Mouse (Mus musculus) liver, embryonic 16.5 days (tissue): ENCODE measurements around the gene Cym. TPM values are rescaled to one million over a fixed set of nuclear protein-coding genes. Genes with fewer than 3 reads are reported as not detected.
A peak's percentile ranks its signal among the peaks of the same experiment; 100 is the strongest.

Experiments
- ATAC-seq: fragments of 200-750 bp; cut with Nextera tagmentation; 2 replicates; pipeline ENCODE4 v1.8.0; 2017; ENCODE audit warnings: low read depth, mild to moderate bottlenecking, moderate number of reproducible peaks, moderate library complexity
- H3K27ac ChIP-seq: fragments of 300-500 bp; sonication (generic); 2 replicates; pipeline ENCODE4 v1.5.1; 2014; ENCODE audit warnings: mild to moderate bottlenecking, low read length
- H3K27me3 ChIP-seq: fragments of 300-500 bp; sonication (generic); 2 replicates; pipeline ENCODE4 v1.6.1; 2014; ENCODE audit warnings: low read depth, low read length, mixed read lengths; ENCODE audit not compliant: control insufficient read depth, insufficient read depth
- H3K36me3 ChIP-seq: fragments of 300-500 bp; sonication (generic); 2 replicates; pipeline ENCODE4 v1.6.1; 2014; ENCODE audit warnings: mild to moderate bottlenecking; ENCODE audit not compliant: control insufficient read depth, insufficient read depth
- H3K4me1 ChIP-seq: fragments of 300-500 bp; sonication (generic); 2 replicates; pipeline ENCODE4 v1.6.1; 2014; ENCODE audit warnings: low read depth, low read length, mixed read lengths; ENCODE audit not compliant: control insufficient read depth
- H3K4me2 ChIP-seq: fragments of 300-500 bp; sonication (generic); 2 replicates; pipeline ENCODE4 v1.6.1; 2014; ENCODE audit warnings: low read depth, low read length, mixed read lengths
- H3K4me3 ChIP-seq: fragments of 300-500 bp; sonication (generic); 2 replicates; pipeline ENCODE4 v1.5.1; 2014; ENCODE audit warnings: low read depth, mild to moderate bottlenecking, low read length
- H3K9ac ChIP-seq: fragments of 300-500 bp; sonication (generic); 2 replicates; pipeline ENCODE4 v1.6.1; 2014; ENCODE audit warnings: low read depth, low read length
- H3K9me3 ChIP-seq: fragments of 300-500 bp; sonication (generic); replicated peaks from 2 replicates; pipeline ENCODE4 v1.6.1; 2016; ENCODE audit warnings: low read length; ENCODE audit not compliant: control insufficient read depth
- WGBS: fragments of 180-500 bp; shearing (Covaris S2); extraction: QIAGEN DNeasy Blood & Tissue Kit; methylation state at CpG from one replicate; pipeline ENCODE4 v1.1.7; 2014; ENCODE audit not compliant: insufficient replicate concordance; 5-methylcytosine and 5-hydroxymethylcytosine counted together
- polyA plus RNA-seq: library from polyadenylated mRNA; unstranded; fragments of >200 nt; fragmentation: Nextera tagmentation; extraction: Ambion mirVana; gene quantifications from 2 replicates; pipeline ENCODE4 v1.2.1, GENCODE M21; 2015

The Cym gene
- polyA plus RNA-seq = 0.07 and 7.3 TPM in 2 replicates

DNA sequence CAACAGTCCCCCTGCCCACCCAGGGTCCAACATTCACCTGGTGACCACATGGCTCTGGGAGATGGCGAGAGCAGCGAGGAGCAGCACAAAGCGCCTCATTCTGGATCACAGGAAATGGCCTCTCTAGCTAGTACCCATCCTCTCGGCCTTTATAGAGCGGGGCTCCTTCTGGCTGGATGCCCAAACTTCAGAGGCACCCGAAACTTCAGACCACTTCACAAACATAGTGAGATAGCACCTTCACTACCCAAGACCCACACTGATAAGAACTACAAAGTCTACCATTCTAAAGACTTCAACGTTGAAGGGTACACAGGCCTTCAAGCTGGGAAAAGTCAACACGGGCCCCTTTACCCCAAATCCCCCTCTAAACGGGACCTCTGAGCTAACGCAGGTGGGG, at the start of gene Cym:
Gene Cym, minus strand, starts transcription at position 125 of the 400 bp plus-strand sequence.
- WGBS = 59% methylated on average over 10 of the region's 10 CpGs
- H3K27me3 ChIP-seq = no peaks in the 10 kb centered on the region
- no peaks in the 10 kb centered on the region for H3K36me3 ChIP-seq
- no peaks in the 10 kb centered on the region for H3K4me1 ChIP-seq
- H3K4me3 ChIP-seq = no peak within 1 kb of the TSS
- H3K9ac ChIP-seq = no peak within 1 kb of the TSS
- no peak within 1 kb of the TSS for H3K27ac ChIP-seq
- no peak for ATAC-seq
- H3K4me2 ChIP-seq = no peak within 1 kb of the TSS
- H3K9me3 ChIP-seq = 0 out of 2 replicates have a peak, but pooled peaks cover 2% of the 10 kb centered on the region

DNA sequence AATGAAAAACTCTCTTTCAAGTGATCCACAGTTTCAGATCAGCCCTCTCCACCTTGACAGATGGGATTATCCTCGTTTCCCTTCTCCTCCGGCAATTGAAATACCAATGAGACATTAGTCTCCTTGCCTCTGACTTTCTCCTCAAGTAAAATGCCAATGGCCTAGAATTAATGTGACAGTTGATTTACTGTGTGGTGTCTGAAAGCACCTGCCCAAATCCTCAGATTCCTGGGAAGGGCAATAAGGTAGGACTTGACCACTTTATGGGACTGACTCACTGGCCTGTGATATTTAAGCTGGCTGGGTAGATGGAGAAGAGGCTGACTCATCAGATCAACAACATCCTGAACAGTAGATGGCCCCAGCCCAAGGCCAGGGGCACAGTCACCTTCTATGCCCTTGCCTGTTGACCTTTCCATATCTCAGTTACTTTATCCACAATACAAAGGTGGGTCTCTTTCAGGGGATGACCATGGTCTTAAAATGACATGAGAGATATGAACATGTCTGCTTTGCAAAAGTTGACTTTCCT, 45.3 kb upstream of the Cym start:
- Histone ChIP-seq H3K4me2 (no peak overlapping the region), H3K9ac (no peak overlapping the region), H3K27me3 (no peaks in the 10 kb centered on the region), H3K4me3 (no peak overlapping the region), H3K27ac (no peak overlapping the region), H3K4me1 (no peaks in the 10 kb centered on the region), H3K9me3 (no peaks in the 10 kb centered on the region), H3K36me3 (no peaks in the 10 kb centered on the region)
- no peak for ATAC-seq
- whole genome bisulfite sequencing = 62% methylated on average over 2 of the region's 2 CpGs

DNA sequence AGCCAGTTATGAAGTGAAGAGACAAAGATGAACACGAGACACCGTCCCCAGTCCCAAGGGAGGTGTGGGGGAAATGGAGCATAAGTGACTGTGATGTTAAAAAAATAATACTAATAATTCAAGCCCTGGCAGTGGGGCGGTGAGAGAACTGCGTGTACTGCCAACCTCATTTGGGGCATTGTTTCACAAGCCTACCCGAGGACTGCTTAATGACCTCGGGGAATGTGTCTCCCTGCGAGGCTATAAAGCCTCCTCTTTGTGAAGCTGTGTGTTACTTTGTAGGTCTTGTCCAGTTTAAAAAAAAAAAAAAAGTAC, 40.3 kb upstream of the Cym start:
- 49% methylated on average over 7 of the region's 7 CpGs for WGBS
- no peak overlapping the region for H3K27ac ChIP-seq

DNA sequence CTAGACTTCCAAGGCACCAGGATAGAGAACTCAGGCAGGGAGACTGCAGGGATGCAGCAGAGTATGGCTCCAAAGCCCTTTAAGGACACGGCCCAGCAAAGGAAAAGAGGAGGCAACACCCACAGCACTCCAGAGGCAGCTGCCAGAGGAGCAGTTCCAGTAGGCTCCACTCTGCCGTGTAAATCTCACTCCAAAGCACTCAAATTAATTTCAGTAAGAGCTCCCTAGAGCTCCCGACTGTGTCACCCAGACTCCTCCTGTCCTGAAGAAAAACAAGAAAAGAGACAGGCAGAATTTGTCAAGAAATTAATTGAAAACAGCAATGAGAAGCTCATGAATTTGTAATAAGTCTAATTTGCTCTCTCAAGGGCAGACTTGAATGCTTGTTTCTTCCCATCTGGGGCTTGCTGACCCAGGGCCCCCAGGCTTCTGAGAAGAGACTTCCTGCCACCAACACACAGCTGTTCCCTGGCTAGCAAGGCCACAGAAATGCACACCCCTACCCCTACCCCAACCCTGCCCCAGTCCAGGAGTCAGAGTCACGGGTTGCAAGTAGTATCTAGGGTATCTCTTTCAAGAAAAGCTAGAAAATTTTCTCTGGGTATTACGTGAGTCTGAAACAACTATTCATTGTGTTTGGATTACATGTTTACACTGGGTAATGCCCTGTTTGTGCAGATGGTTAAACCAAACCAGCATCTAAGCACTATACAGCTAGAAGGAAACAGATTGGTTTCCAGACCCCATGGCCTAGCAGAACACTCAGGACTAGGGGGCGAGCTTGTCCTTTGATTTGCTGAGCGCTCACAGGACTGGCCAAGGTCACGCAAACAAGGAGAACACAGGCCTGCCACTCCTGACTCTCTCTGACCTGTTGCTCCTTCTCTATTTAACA, 39.7 kb upstream of the Cym start:
- no peak overlapping the region for H3K4me3 ChIP-seq
- no peak overlapping the region for H3K27ac ChIP-seq
- 47% methylated on average over 8 of the region's 8 CpGs for WGBS
- H3K36me3 ChIP-seq = no peaks in the 10 kb centered on the region
- no peaks in the 10 kb centered on the region for H3K9me3 ChIP-seq
- 0 out of 2 replicates have a peak, but pooled peaks have one; percentile 21 for ATAC-seq
- H3K9ac ChIP-seq = no peak overlapping the region
- no peaks in the 10 kb centered on the region for H3K27me3 ChIP-seq
- no peaks in the 10 kb centered on the region for H3K4me1 ChIP-seq
- no peak overlapping the region for H3K4me2 ChIP-seq

More for the DNA sequence above, 40.3 kb upstream of the Cym start:
- Histone ChIP-seq H3K4me2 (no peak overlapping the region), H3K9ac (no peak overlapping the region), H3K9me3 (no peaks in the 10 kb centered on the region), H3K27me3 (no peaks in the 10 kb centered on the region), H3K4me1 (no peaks in the 10 kb centered on the region), H3K4me3 (no peak overlapping the region), H3K36me3 (no peaks in the 10 kb centered on the region)
- no peak for ATAC-seq

DNA sequence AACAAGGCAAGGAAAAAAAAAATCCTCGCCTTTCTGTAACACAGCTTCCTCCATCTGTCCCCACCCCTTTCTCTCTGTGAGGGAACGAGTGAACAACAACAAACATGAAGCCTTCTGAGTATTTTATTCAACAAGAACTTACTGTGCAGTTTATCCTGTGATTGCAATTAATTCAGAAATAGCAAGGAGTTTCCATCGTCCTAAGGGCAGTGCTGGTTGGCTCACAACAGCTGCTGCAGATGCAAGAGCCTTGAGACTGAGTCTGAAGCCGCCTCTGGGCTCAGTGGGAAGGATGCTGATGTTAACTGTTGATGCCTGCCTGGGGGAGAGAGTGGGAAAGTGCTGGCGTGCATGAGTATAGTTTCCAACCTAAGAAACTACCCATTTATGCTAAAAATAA, 36.4 kb upstream of the Cym start:
- H3K36me3 ChIP-seq = no peaks in the 10 kb centered on the region
- no peak overlapping the region for H3K27ac ChIP-seq
- no peaks in the 10 kb centered on the region for H3K9me3 ChIP-seq
- no peak overlapping the region for H3K4me3 ChIP-seq
- H3K4me1 ChIP-seq = no peaks in the 10 kb centered on the region
- WGBS = 37% methylated on average over 5 of the region's 5 CpGs
- no peaks in the 10 kb centered on the region for H3K27me3 ChIP-seq
- no peak for ATAC-seq
- no peak overlapping the region for H3K9ac ChIP-seq
- no peak overlapping the region for H3K4me2 ChIP-seq

DNA sequence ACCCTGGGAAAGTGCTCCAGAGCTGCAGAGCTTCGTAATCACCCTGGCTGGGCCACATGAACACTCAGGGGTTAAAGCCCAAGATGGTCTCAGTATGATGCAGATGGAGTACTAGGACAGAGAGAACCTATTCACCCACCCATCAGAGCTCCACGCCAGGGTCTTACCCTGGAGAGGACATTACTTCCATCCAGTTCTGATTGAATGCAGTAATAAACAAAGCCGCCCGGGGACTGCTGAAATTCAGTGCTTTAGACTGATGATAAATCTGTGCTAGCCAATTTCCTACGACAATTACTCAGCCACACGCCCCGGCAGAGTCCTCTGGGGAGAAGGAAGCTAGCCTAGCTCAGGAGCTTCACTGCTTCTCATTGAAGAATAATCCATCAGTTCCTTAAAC, 35.2 kb upstream of the Cym start:
- 54% methylated on average over 7 of the region's 7 CpGs for WGBS
- no peak overlapping the region for H3K4me2 ChIP-seq
- no peak for ATAC-seq
- H3K9me3 ChIP-seq = no peaks in the 10 kb centered on the region
- no peaks in the 10 kb centered on the region for H3K4me1 ChIP-seq
- no peak overlapping the region for H3K9ac ChIP-seq
- H3K27ac ChIP-seq = no peak overlapping the region
- H3K27me3 ChIP-seq = no peaks in the 10 kb centered on the region
- H3K4me3 ChIP-seq = no peak overlapping the region
- H3K36me3 ChIP-seq = no peaks in the 10 kb centered on the region

DNA sequence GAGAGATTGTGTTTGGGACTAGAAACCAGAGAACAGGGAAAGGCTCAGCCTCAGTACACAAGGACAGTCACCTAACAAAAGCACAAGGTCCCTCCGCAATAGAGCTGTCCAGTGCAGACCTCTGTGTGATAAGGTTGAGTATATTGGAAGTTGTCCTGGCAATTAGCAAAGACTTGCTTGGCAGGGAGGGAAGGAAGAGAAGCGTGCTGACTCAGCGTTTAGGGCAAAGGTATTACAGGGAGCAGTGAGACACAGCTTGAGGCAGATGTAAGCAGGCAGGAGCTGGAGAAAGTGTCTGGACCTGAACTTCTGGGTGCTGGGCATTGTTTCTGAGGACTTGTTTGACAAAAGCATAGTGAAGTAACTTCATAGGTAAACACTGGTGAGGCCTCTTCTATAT, 34.5 kb upstream of the Cym start:
- Histone ChIP-seq H3K4me2 (no peak overlapping the region), H3K4me3 (no peak overlapping the region), H3K9me3 (no peaks in the 10 kb centered on the region), H3K27me3 (no peaks in the 10 kb centered on the region), H3K27ac (no peak overlapping the region), H3K4me1 (no peaks in the 10 kb centered on the region), H3K36me3 (no peaks in the 10 kb centered on the region), H3K9ac (no peak overlapping the region)
- 63% methylated on average over 3 of the region's 3 CpGs for WGBS
- ATAC-seq = no peak

DNA sequence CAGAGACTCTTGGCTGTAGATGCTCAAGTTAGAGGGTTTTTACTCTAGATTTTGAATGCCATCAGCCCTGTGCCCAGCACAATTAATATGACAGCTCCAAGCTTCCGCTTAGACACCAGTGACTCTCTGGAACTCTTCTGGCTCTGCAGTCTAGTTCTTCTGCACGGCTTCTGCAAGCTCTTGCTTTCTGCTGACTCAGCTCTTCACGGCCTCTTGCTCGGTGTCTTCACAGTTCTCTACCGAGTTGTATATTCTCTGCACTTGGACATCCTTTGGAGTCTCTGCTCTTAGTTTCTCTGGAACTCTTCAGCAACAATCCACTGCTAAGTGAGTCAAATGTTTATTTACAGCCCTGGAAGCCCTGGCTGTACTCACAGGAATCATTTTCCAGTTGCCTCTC, 32.4 kb upstream of the Cym start:
- WGBS = 58% methylated on average over 5 of the region's 5 CpGs
- H3K4me3 ChIP-seq = no peak overlapping the region
- H3K9me3 ChIP-seq = no peaks in the 10 kb centered on the region
- H3K27ac ChIP-seq = no peak overlapping the region
- no peaks in the 10 kb centered on the region for H3K4me1 ChIP-seq
- ATAC-seq = no peak
- H3K27me3 ChIP-seq = no peaks in the 10 kb centered on the region
- no peak overlapping the region for H3K9ac ChIP-seq
- no peaks in the 10 kb centered on the region for H3K36me3 ChIP-seq
- no peak overlapping the region for H3K4me2 ChIP-seq

DNA sequence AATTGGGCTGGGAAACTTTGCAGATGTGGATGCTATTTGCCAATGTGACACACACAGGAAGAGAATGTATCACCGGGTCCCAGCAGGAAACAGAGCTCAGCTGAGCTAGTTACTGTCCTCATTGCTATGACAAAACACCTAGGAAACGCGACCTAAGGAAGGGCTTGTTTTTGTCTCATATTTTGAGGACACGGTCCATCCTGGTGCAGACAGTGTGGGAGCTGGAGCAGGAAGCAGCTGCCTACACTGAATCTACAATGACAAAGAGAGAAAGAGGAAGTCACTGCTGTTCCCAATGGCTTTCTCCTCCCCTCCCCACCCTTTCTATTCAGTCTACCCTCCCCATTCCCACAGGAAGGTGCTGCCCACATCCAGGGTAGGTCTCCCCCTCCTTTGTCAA, 30.5 kb upstream of the Cym start:
- no peaks in the 10 kb centered on the region for H3K27me3 ChIP-seq
- no peak overlapping the region for H3K4me2 ChIP-seq
- H3K4me3 ChIP-seq = no peak overlapping the region
- H3K9me3 ChIP-seq = no peaks in the 10 kb centered on the region
- H3K4me1 ChIP-seq = no peaks in the 10 kb centered on the region
- no peaks in the 10 kb centered on the region for H3K36me3 ChIP-seq
- no peak overlapping the region for H3K27ac ChIP-seq
- H3K9ac ChIP-seq = no peak overlapping the region
- 20% methylated on average over 4 of the region's 4 CpGs for WGBS
- no peak for ATAC-seq
